Mouse (Mus musculus): ENCODE measurements around the gene Carm1. TPM values are rescaled to one million over a fixed set of nuclear protein-coding genes. Genes with fewer than 3 reads are reported as not detected.
"Not testable (repeated sequence)": the region's sequence is repeated elsewhere in the genome, so short reads cannot be mapped to it uniquely, and the experiment has no call there.

Gene Carm1
- polyA plus RNA-seq, 1 experiment from 2014 or later, result 36.1 TPM

- WGBS, result 95% methylated on average over 4 of the region's 4 CpGs
Measured at GRCm38 (mm10) chr9:21513466-21513865, 33.2 kb upstream of the Carm1 start.

GRCm38 (mm10) chr9:21517947-21518495 is 28.7 kb upstream of the Carm1 start:
- WGBS, result 83% methylated on average over 6 of the region's 6 CpGs
- Histone ChIP-seq H3K36me3 (no peaks in the 10 kb centered on the region), H3K27me3 (replicated peaks) (no peaks in the 10 kb centered on the region), H3K4me2 (no peak overlapping the region), H3K4me3 (replicated peaks) (no peak overlapping the region), H3K9me3 (replicated peaks) (no peaks in the 10 kb centered on the region), H3K9ac (replicated peaks) (no peak overlapping the region), H3K4me1 (no peaks in the 10 kb centered on the region), H3K27ac (replicated peaks) (no peak overlapping the region)
- ATAC-seq (ENCODE audit: low FRiP score), result no peak

More at GRCm38 (mm10) chr9:21513466-21513865, 33.2 kb upstream of the Carm1 start:
- Histone ChIP-seq H3K36me3 (0 out of 2 replicates have a peak, but pooled peaks cover 1% of the 10 kb centered on the region), H3K27me3 (replicated peaks) (no peaks in the 10 kb centered on the region), H3K4me2 (no peak overlapping the region), H3K9me3 (replicated peaks) (no peaks in the 10 kb centered on the region), H3K4me3 (replicated peaks) (no peak overlapping the region), H3K9ac (replicated peaks) (no peak overlapping the region), H3K27ac (replicated peaks) (no peak overlapping the region), H3K4me1 (peaks cover 19% of the 10 kb centered on the region)
- no peak for ATAC-seq (ENCODE audit: low FRiP score)

DNA sequence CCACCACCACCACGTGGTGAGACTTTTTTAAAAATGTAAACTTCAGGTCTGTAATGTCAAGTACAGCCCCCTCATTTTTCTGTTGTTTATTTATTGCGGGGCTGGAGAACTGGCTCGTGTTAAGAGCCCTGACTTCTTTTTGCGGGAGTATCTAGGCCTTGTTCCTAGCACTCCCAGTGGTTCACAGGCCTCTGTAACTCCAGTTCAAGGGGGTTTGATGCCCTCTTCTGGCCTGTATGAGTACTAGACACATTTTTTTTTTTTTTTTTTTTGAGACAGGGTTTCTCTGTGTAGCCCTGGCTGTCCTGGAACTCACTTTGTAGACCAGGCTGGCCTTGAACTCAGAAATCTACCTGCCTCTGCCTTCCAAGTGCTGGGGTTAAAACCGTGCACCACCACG is 28.0 kb upstream of the Carm1 start:
- not testable (repeated sequence) for H3K9me3 ChIP-seq (replicated peaks); ATAC-seq (ENCODE audit: low FRiP score)
- 86% methylated on average over 6 of the region's 6 CpGs for WGBS

DNA sequence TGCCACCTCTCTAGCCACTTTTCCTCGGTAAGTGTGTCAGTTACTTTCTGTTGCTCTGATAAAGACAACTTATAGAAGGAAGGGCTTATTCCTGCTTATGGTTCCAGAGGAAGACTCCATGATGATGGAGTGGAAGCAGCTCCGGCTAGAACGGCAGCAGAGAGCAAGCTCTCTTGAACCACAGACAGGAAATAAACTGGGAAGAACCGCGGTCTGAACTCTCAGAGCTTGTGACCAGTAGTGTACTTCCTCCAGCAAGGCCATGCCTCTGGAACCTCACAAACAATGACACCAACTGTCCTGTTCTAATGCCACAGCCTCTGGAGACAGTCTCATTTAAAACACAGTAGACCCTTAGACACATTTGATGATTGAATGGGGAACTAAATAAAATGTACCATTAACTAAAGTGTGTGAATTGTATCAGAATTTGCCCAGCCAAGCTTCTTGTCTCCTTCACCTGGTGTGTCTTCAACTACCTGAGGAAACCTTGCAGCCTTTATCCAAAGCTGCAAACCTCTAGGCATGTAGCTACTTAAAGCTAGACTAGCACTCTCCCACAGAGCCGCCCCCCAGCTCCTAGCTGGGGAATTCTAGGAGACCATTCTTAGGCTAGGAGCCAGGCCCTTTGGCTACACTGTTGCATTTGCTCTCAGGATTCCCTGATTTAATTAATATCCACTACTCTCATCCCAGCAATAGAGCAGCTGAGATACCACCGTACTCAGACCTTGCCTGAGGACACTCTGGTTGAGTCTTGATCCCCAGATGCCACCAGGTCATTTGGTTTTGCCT is 21.4 kb upstream of the Carm1 start:
- H3K36me3 ChIP-seq, result no peaks in the 10 kb centered on the region
- no peaks in the 10 kb centered on the region for H3K27me3 ChIP-seq (replicated peaks)
- H3K27ac ChIP-seq (replicated peaks), result no peak overlapping the region
- H3K4me3 ChIP-seq (replicated peaks), result no peak overlapping the region
- H3K4me2 ChIP-seq, result no peak overlapping the region
- WGBS, result 85% methylated on average over 7 of the region's 7 CpGs
- H3K9me3 ChIP-seq (replicated peaks), result no peaks in the 10 kb centered on the region
- ATAC-seq (ENCODE audit: low FRiP score), result no peak
- H3K4me1 ChIP-seq, result no peaks in the 10 kb centered on the region
- no peak overlapping the region for H3K9ac ChIP-seq (replicated peaks)

More for the DNA sequence above, 28.0 kb upstream of the Carm1 start:
- not testable (repeated sequence) for H3K4me2 ChIP-seq; H3K4me1 ChIP-seq; H3K27ac ChIP-seq (replicated peaks); H3K4me3 ChIP-seq (replicated peaks); H3K36me3 ChIP-seq; H3K9ac ChIP-seq (replicated peaks); H3K27me3 ChIP-seq (replicated peaks)

DNA sequence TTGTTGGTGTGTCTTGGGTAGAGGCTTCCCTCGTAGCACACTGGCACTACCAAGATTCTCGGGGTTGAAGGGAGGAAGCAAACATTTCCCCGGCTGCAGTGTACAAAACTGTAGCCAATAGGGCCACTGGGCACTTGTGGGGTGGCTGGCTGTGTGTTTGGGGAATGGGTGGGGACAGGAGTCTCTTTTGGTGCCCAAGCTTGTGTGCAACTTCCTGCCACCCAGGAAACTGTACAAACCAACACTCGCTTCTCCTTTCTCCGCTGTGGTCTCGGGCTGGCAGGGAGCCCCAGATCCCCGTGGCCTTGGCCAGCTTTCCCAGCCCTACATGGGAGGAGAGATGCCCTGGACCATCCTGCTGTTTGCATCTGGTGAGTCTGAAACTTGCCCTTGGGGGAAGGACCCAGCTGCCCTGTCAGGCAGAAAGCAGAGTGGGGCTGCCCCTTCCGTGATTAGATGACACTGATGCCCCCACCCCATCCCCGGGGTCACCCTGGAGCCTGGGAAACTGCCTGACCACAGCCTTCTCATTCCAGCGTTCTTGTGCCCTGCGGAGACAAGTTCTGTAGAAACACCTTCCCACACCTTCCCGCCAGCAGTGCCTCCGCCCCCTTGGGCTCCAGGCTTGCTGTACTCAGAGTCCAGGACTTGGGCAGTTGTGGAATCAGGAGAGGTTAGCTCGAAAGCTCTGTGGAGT is 20.6 kb upstream of the Carm1 start, which contains the start of gene AB124611:
Gene AB124611, plus strand, starts transcription at position 240 of the 697 bp plus-strand sequence.
- H3K4me3 ChIP-seq (replicated peaks), result no peak within 1 kb of the TSS
- no peak within 1 kb of the TSS for H3K4me2 ChIP-seq
- no peaks in the 10 kb centered on the region for H3K27me3 ChIP-seq (replicated peaks)
- 69% methylated on average over 14 of the region's 14 CpGs for WGBS
- no peak for ATAC-seq (ENCODE audit: low FRiP score)
- H3K36me3 ChIP-seq, result no peaks in the 10 kb centered on the region
- no peaks in the 10 kb centered on the region for H3K9me3 ChIP-seq (replicated peaks)
- no peaks in the 10 kb centered on the region for H3K4me1 ChIP-seq
- H3K9ac ChIP-seq (replicated peaks), result no peak within 1 kb of the TSS
- H3K27ac ChIP-seq (replicated peaks), result no peak within 1 kb of the TSS

DNA sequence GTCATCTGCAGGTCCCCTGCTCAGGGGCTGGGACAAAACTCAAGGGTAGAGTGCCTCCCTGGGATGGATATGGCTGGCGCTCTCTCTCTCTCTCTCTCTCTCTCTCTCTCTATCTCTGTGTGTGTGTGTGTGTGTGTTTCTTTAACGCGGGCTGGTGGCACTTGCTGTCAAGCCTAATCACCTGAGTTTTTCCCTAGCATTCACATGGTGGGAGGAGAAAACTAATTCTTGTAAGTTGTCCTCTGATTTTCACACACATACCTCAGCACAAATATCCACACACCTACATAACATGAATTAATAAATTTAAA is 20.1 kb upstream of the Carm1 start:
- Histone ChIP-seq H3K9me3 (replicated peaks) (no peaks in the 10 kb centered on the region), H3K27ac (replicated peaks) (no peak overlapping the region), H3K9ac (replicated peaks) (no peak overlapping the region), H3K4me3 (replicated peaks) (no peak overlapping the region), H3K36me3 (no peaks in the 10 kb centered on the region), H3K4me1 (no peaks in the 10 kb centered on the region), H3K4me2 (no peak overlapping the region), H3K27me3 (replicated peaks) (no peaks in the 10 kb centered on the region)
- no peak for ATAC-seq (ENCODE audit: low FRiP score)
- 95% methylated on average over 3 of the region's 3 CpGs for WGBS

DNA sequence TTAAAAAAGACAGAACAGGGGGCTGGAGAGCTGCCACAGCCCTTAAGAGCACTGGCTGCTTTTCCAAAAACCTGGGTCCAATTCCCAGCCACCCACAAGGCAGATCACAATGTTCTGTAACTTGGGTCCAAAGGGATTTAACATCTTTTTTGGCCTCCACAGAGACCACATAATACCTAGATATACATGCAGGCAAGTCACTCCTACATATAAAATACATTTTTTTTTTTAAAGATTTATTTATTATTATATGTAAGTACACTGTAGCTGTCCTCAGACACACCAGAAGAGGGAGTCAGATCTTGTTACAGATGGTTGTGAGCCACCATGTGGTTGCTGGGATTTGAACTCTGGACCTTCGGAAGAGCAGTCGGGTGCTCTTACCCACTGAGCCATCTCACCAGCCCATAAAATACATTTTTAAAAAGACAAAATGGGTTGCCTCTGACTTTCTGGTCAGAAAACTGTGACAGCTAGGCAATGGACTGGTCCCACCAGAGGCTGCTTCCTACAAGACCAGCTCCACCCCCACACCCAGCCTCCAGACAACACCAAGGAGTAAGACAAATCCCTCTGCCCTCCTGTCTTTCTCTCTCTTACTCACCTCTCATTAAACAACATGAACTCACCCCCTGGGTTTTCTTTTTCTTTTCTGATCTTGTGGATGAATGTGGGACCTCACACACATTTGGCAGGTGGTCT is 19.4 kb upstream of the Carm1 start:
- H3K9ac ChIP-seq (replicated peaks), result no peak overlapping the region
- no peaks in the 10 kb centered on the region for H3K27me3 ChIP-seq (replicated peaks)
- no peak overlapping the region for H3K27ac ChIP-seq (replicated peaks)
- no peak overlapping the region for H3K4me2 ChIP-seq
- no peak overlapping the region for H3K4me3 ChIP-seq (replicated peaks)
- H3K9me3 ChIP-seq (replicated peaks), result no peaks in the 10 kb centered on the region
- 96% methylated on average over 2 of the region's 2 CpGs for WGBS
- no peak for ATAC-seq (ENCODE audit: low FRiP score)
- H3K4me1 ChIP-seq, result no peaks in the 10 kb centered on the region
- no peaks in the 10 kb centered on the region for H3K36me3 ChIP-seq

GRCm38 (mm10) chr9:21527917-21528324 is 18.8 kb upstream of the Carm1 start:
- H3K4me1 ChIP-seq, result no peaks in the 10 kb centered on the region
- H3K9ac ChIP-seq (replicated peaks), result no peak overlapping the region
- ATAC-seq (ENCODE audit: low FRiP score), result no peak
- WGBS, result 87% methylated on average over 1 of the region's 1 CpGs
- H3K27me3 ChIP-seq (replicated peaks), result no peaks in the 10 kb centered on the region
- no peak overlapping the region for H3K4me3 ChIP-seq (replicated peaks)
- H3K27ac ChIP-seq (replicated peaks), result no peak overlapping the region
- H3K36me3 ChIP-seq, result no peaks in the 10 kb centered on the region
- no peak overlapping the region for H3K4me2 ChIP-seq
- no peaks in the 10 kb centered on the region for H3K9me3 ChIP-seq (replicated peaks)

GRCm38 (mm10) chr9:21536501-21536900 is 10.2 kb upstream of the Carm1 start:
- H3K9me3 ChIP-seq (replicated peaks), result no peaks in the 10 kb centered on the region
- WGBS, result 92% methylated on average over 14 of the region's 14 CpGs
- no peak overlapping the region for H3K27ac ChIP-seq (replicated peaks)
- no peak overlapping the region for H3K9ac ChIP-seq (replicated peaks)
- H3K4me1 ChIP-seq, result no peaks in the 10 kb centered on the region
- no peaks in the 10 kb centered on the region for H3K36me3 ChIP-seq
- no peak overlapping the region for H3K4me3 ChIP-seq (replicated peaks)
- ATAC-seq (ENCODE audit: low FRiP score), result no peak
- H3K4me2 ChIP-seq, result no peak overlapping the region
- H3K27me3 ChIP-seq (replicated peaks), result no peaks in the 10 kb centered on the region

- no peak overlapping the region for H3K4me2 ChIP-seq
- 85% methylated on average over 4 of the region's 4 CpGs for WGBS
- no peak overlapping the region for H3K9ac ChIP-seq (replicated peaks)
- H3K27me3 ChIP-seq (replicated peaks), result no peaks in the 10 kb centered on the region
- no peaks in the 10 kb centered on the region for H3K36me3 ChIP-seq
- H3K4me3 ChIP-seq (replicated peaks), result no peak overlapping the region
- no peaks in the 10 kb centered on the region for H3K9me3 ChIP-seq (replicated peaks)
- ATAC-seq (ENCODE audit: low FRiP score), result no peak
- H3K27ac ChIP-seq (replicated peaks), result no peak overlapping the region
- H3K4me1 ChIP-seq, result no peaks in the 10 kb centered on the region
Measured at GRCm38 (mm10) chr9:21537009-21537408, 9.7 kb upstream of the Carm1 start.

- H3K9ac ChIP-seq (replicated peaks), result no peak overlapping the region
- no peaks in the 10 kb centered on the region for H3K27me3 ChIP-seq (replicated peaks)
- H3K4me2 ChIP-seq, result no peak overlapping the region
- no peaks in the 10 kb centered on the region for H3K9me3 ChIP-seq (replicated peaks)
- H3K36me3 ChIP-seq, result no peaks in the 10 kb centered on the region
- peaks cover 4% of the 10 kb centered on the region for H3K4me1 ChIP-seq
- WGBS, result 81% methylated on average over 7 of the region's 7 CpGs
- no peak for ATAC-seq (ENCODE audit: low FRiP score)
- H3K4me3 ChIP-seq (replicated peaks), result no peak overlapping the region
- no peak overlapping the region for H3K27ac ChIP-seq (replicated peaks)
Measured at GRCm38 (mm10) chr9:21539981-21540753, 6.5 kb upstream of the Carm1 start.
